Mouse (Mus musculus) CD4-positive, CD25-positive, alpha-beta regulatory T cell, adult 4 months (primary cell): ENCODE results near the gene Parp8. TPM values are rescaled to one million over a fixed set of nuclear protein-coding genes. Genes with fewer than 3 reads are reported as not detected.

Source experiments
- ATAC-seq: one replicate; pipeline ENCODE4 v1.8.0; 2017
- polyA plus RNA-seq, 2 experiments: library from polyadenylated mRNA; unstranded; fragments of 100-300 nt; shearing (Covaris generic); gene quantifications; one replicate each; pipeline ENCODE4 v1.2.1; 2017

Gene Parp8
- polyA plus RNA-seq = 10 to 100 TPM; 16.8 to 25.7 TPM

- ATAC-seq = peak; percentile 16
These were observed at the start of gene Parp8 for GRCm38 (mm10) chr13:117025226-117026067. TSS of gene Parp8 (minus strand) at chr13:117025537.

GRCm38 (mm10) chr13:117062628-117063315 lies 37.4 kb upstream of the Parp8 start:
- ATAC-seq = no peak

GRCm38 (mm10) chr13:117056466-117056865 lies 31.1 kb upstream of the Parp8 start:
- ATAC-seq = no peak

- no peak for ATAC-seq
These were observed 29.6 kb upstream of the Parp8 start for GRCm38 (mm10) chr13:117054811-117055496.

- no peak for ATAC-seq
These were observed 27.4 kb upstream of the Parp8 start for GRCm38 (mm10) chr13:117052748-117053147.

GRCm38 (mm10) chr13:117048541-117048971 lies 23.2 kb upstream of the Parp8 start:
- ATAC-seq = peak; percentile 92

GRCm38 (mm10) chr13:117043567-117043966 lies 18.2 kb upstream of the Parp8 start:
- ATAC-seq = no peak

- no peak for ATAC-seq
These were observed 15.7 kb upstream of the Parp8 start for GRCm38 (mm10) chr13:117041021-117041420.

GRCm38 (mm10) chr13:117036277-117036676 lies 10.9 kb upstream of the Parp8 start:
- ATAC-seq = no peak

- no peak for ATAC-seq
These were observed 9.8 kb upstream of the Parp8 start for GRCm38 (mm10) chr13:117035121-117035520.

GRCm38 (mm10) chr13:117034676-117035075 lies 9.3 kb upstream of the Parp8 start:
- no peak for ATAC-seq

- peak; percentile 82 for ATAC-seq
These were observed 8.5 kb upstream of the Parp8 start for GRCm38 (mm10) chr13:117033676-117034308.

- no peak for ATAC-seq
These were observed 7.1 kb upstream of the Parp8 start for GRCm38 (mm10) chr13:117032402-117032801.

GRCm38 (mm10) chr13:117031546-117031945 lies 6.2 kb upstream of the Parp8 start:
- no peak for ATAC-seq

GRCm38 (mm10) chr13:117028221-117028620 lies 2.9 kb upstream of the Parp8 start:
- ATAC-seq = no peak

- no peak for ATAC-seq
These were observed 2.0 kb upstream of the Parp8 start for GRCm38 (mm10) chr13:117027336-117027735.

- ATAC-seq = no peak
These were observed 991 bp upstream of the Parp8 start for GRCm38 (mm10) chr13:117026276-117026780.

- ATAC-seq = peak; percentile 3
These were observed 466 bp downstream of the Parp8 start for GRCm38 (mm10) chr13:117024916-117025225.

GRCm38 (mm10) chr13:117024127-117024915 lies 1.0 kb downstream of the Parp8 start:
- peak; percentile 83 for ATAC-seq

GRCm38 (mm10) chr13:117023346-117024050 lies 1.8 kb downstream of the Parp8 start:
- peak; percentile 30 for ATAC-seq

- no peak for ATAC-seq
These were observed 4.7 kb downstream of the Parp8 start for GRCm38 (mm10) chr13:117020631-117021030.
